Mouse (Mus musculus) heart, postnatal 14 days (tissue): Measurements from ENCODE around the gene Ofd1. TPM values are rescaled to one million over a fixed set of nuclear protein-coding genes. Genes with fewer than 3 reads are reported as not detected.

ENCODE experiments used
- DNase-seq, 2 experiments: peaks; one replicate each; pipeline ENCODE4 v3.0.0; 2021 to 2022
- intact Hi-C: fragments of 180-260 bp; cut with DNase I; formaldehyde crosslinking; loops from one replicate; pipeline ENCODE4 v1.15.1; 2025
- long read RNA-seq, 2 experiments: library from polyadenylated mRNA; stranded (forward); transcript quantifications; one replicate each; pipeline ENCODE4 v2.0.0; 2021
- total RNA-seq, 2 experiments: library from RNA; stranded (reverse); gene quantifications; 2 replicates each; pipeline ENCODE4 v1.2.3; 2021

Gene Ofd1
- total RNA-seq = 1 to 10 TPM; 3.6 to 4.0 TPM
- long read RNA-seq, experiment 1, full-length matches to known transcripts = 5 of 8 reads
- long read RNA-seq, experiment 1, partial matches to known transcripts = 1 of 8 reads
- long read RNA-seq, experiment 1, other reads (novel, unspliced or antisense) = 2 of 8 reads
- long read RNA-seq, experiment 2, full-length matches to known transcripts = 3 of 6 reads
- long read RNA-seq, experiment 2, partial matches to known transcripts = 2 of 6 reads
- long read RNA-seq, experiment 2, other reads (novel, unspliced or antisense) = 1 of 6 reads

GRCm38 (mm10) chrX:166440616-166441063, at the start of gene Ofd1:
Gene Ofd1, minus strand, starts transcription at chrX:166440704.
- peak; percentile 90 to 92 for DNase-seq
- intact Hi-C loops = loop anchor here (5.0 kb wide), 1 partner anchor 72 kb away; no protein-coding TSS in a partner anchor

GRCm38 (mm10) chrX:166479365-166479983, 39.0 kb upstream of the Ofd1 start, which contains the start of gene Rab9:
Gene Rab9, minus strand, starts transcription at chrX:166479867.
- intact Hi-C loops = no loop called here
- peak; percentile 91 to 92 for DNase-seq

- DNase-seq = peak; percentile 1 to 4
- intact Hi-C loops = no loop called here
Observed at GRCm38 (mm10) chrX:166478631-166479364, 38.3 kb upstream of the Ofd1 start.

GRCm38 (mm10) chrX:166477393-166477792, 36.9 kb upstream of the Ofd1 start:
- intact Hi-C loops = no loop called here
- no peak for DNase-seq

GRCm38 (mm10) chrX:166472612-166473011, 32.1 kb upstream of the Ofd1 start:
- intact Hi-C loops = no loop called here
- no peak for DNase-seq

- intact Hi-C loops = no loop called here
- no peak for DNase-seq
Observed at GRCm38 (mm10) chrX:166468321-166468720, 27.8 kb upstream of the Ofd1 start.

GRCm38 (mm10) chrX:166455525-166455924, 15.0 kb upstream of the Ofd1 start:
- intact Hi-C loops = no loop called here
- no peak for DNase-seq

GRCm38 (mm10) chrX:166454331-166454730, 13.8 kb upstream of the Ofd1 start:
- intact Hi-C loops = no loop called here
- DNase-seq = no peak

GRCm38 (mm10) chrX:166453532-166453931, 13.0 kb upstream of the Ofd1 start:
- intact Hi-C loops = no loop called here
- no peak for DNase-seq

- intact Hi-C loops = loop anchor here (5.0 kb wide), 1 partner anchor 68 kb away; no protein-coding TSS in a partner anchor
- no peak for DNase-seq
Observed at GRCm38 (mm10) chrX:166444552-166444951, 4.0 kb upstream of the Ofd1 start.

- no peak for DNase-seq
- intact Hi-C loops = loop anchor here (5.0 kb wide), 1 partner anchor 72 kb away; no protein-coding TSS in a partner anchor
Observed at GRCm38 (mm10) chrX:166440036-166440615, 378 bp downstream of the Ofd1 start, which contains the start of gene Trappc2. Gene Trappc2, plus strand, starts transcription at chrX:166440574.

GRCm38 (mm10) chrX:166434812-166435211, 5.7 kb downstream of the Ofd1 start:
- DNase-seq = no peak
- intact Hi-C loops = no loop called here

GRCm38 (mm10) chrX:166416196-166416595, 24.3 kb downstream of the Ofd1 start:
- peak; percentile 6 to 22 for DNase-seq
- intact Hi-C loops = no loop called here

- DNase-seq = no peak
- intact Hi-C loops = no loop called here
Observed at GRCm38 (mm10) chrX:166407865-166408264, 32.6 kb downstream of the Ofd1 start.

- intact Hi-C loops = no loop called here
Observed at GRCm38 (mm10) chrX:166393753-166394152, 46.8 kb downstream of the Ofd1 start.

GRCm38 (mm10) chrX:166386656-166387055, 53.8 kb downstream of the Ofd1 start:
- no peak for DNase-seq
- intact Hi-C loops = no loop called here

More at GRCm38 (mm10) chrX:166393753-166394152, 46.8 kb downstream of the Ofd1 start:
- DNase-seq = no peak

GRCm38 (mm10) chrX:166384935-166385334, 55.6 kb downstream of the Ofd1 start:
- peak in 1 of 2 experiments; percentile 14 for DNase-seq
- intact Hi-C loops = no loop called here

GRCm38 (mm10) chrX:166383606-166384005, 56.9 kb downstream of the Ofd1 start:
- intact Hi-C loops = no loop called here
- DNase-seq = no peak

GRCm38 (mm10) chrX:166378652-166379051, 61.9 kb downstream of the Ofd1 start:
- intact Hi-C loops = no loop called here
- DNase-seq = no peak

GRCm38 (mm10) chrX:166376681-166377328, 63.7 kb downstream of the Ofd1 start:
- no peak for DNase-seq
- intact Hi-C loops = no loop called here
